Comparison of ENCODE assay signal across 8 mouse cellular contexts in the genomic region with DNA sequence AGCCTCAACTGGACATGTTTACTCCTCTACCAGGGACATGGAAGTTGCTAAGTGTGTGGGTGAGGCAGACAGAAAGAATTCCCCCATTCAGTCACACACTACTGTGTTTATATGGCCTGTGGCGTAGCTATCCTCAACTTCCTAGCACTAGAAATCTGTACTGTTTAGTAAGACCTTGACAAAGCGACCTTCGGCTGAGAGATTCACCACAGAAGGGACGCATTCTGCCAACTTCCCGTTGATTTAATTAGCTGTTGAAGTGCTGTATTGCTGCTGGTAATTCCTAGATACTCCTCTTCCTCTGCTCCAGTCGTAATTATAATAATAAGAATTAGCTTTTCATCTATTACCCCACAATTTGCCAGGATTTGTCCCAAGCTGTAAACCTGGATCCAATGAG. TPM values are rescaled to one million over a fixed set of nuclear protein-coding genes. Genes with fewer than 3 reads are reported as not detected.
A peak's percentile ranks its signal among the peaks of the same experiment; 100 is the strongest.
DNase-seq lines count a peak whose midpoint lies in the region; ATAC-seq and TF ChIP-seq lines count a peak whose summit lies in the region.

No protein-coding gene starts in this region.

- TF ChIP-seq POLR2A in embryonic fibroblast, embryonic 13.5 days (IDR thresholded peaks at IDR 0.05; ENCODE audit: low read depth, low read length), result no peak

- TF ChIP-seq CTCF in layer of hippocampus, adult 2 months (conservative IDR thresholded peaks at IDR 0.05), result no peak
- TF ChIP-seq CTCF in embryonic fibroblast, embryonic 13.5 days (IDR thresholded peaks at IDR 0.05; ENCODE audit: borderline replicate concordance, insufficient read depth, low read length), result no peak

- peaks cover 12% of the 10 kb centered on the region for H3K27me3 ChIP-seq in limb, embryonic 10.5 days (ENCODE audit: low read depth, poor library complexity, severe bottlenecking)
- H3K27me3 ChIP-seq in neural tube, embryonic 13.5 days, result no peaks in the 10 kb centered on the region

- H3K9ac ChIP-seq in neural tube, embryonic 13.5 days, result peak overlapping the region; percentile 92

- H3K4me1 ChIP-seq in embryonic fibroblast, embryonic 13.5 days (ENCODE audit: control insufficient read depth, insufficient read depth, low read length), result peaks cover 5% of the 10 kb centered on the region; the same call in 1 of the 2 replicates
- H3K4me1 ChIP-seq in limb, embryonic 10.5 days, result peaks cover 83% of the 10 kb centered on the region
- H3K4me1 ChIP-seq in neural tube, embryonic 13.5 days (replicated peaks), result peaks cover 90% of the 10 kb centered on the region

- H3K9me3 ChIP-seq in limb, embryonic 10.5 days (replicated peaks), result no peaks in the 10 kb centered on the region
- no peaks in the 10 kb centered on the region for H3K9me3 ChIP-seq in neural tube, embryonic 13.5 days

- H3K4me3 ChIP-seq in layer of hippocampus, adult 2 months, result peak overlapping the region; percentile 91
- H3K4me3 ChIP-seq in embryonic fibroblast, embryonic 13.5 days (ENCODE audit: insufficient read depth, low read length), result peak overlapping the region; percentile 71
- peak overlapping the region; percentile 91 for H3K4me3 ChIP-seq in limb, embryonic 10.5 days
- peak overlapping the region; percentile 79 for H3K4me3 ChIP-seq in neural tube, embryonic 13.5 days

- peak overlapping the region; percentile 98 for H3K27ac ChIP-seq in layer of hippocampus, adult 2 months
- H3K27ac ChIP-seq in embryonic fibroblast, embryonic 13.5 days (ENCODE audit: insufficient read depth, low read length), result peak overlapping the region; percentile 14; the same call in 1 of the 2 replicates
- H3K27ac ChIP-seq in limb, embryonic 10.5 days, result peak overlapping the region; percentile 62
- H3K27ac ChIP-seq in neural tube, embryonic 13.5 days (replicated peaks), result 0 out of 2 replicates have a peak overlapping the region, but pooled peaks have one; percentile 10

- 57% methylated on average over 6 of the region's 6 CpGs for WGBS in limb, embryonic 10.5 days
- WGBS in neural tube, embryonic 13.5 days, result 20% methylated on average over 6 of the region's 6 CpGs

- peaks cover 40% of the 10 kb centered on the region for H3K36me3 ChIP-seq in limb, embryonic 10.5 days
- H3K36me3 ChIP-seq in neural tube, embryonic 13.5 days, result peaks cover 3% of the 10 kb centered on the region; the same call in 1 of the 2 replicates

- peak overlapping the region; percentile 77 for H3K4me2 ChIP-seq in neural tube, embryonic 13.5 days

- DNase-seq in layer of hippocampus, adult 2 months (ENCODE audit: low spot score in 2 of 2), result no peak
- no peak for DNase-seq in layer of hippocampus, postnatal 25 days (ENCODE audit: extremely low spot score in 1 of 2, low spot score in 1 of 2)
- DNase-seq in limb, embryonic 10.5 days (ENCODE audit: low spot score), result no peak
- DNase-seq in cerebellum, postnatal 10 days, result no peak
- no peak for DNase-seq in cerebellum, adult 9-10 months
- no peak for DNase-seq in MN1 (ENCODE audit: low spot score)

- no peak for ATAC-seq in neural tube, embryonic 13.5 days (ENCODE audit: low read depth)

RNA-seq across cellular contexts. Expression of a gene that starts 5.4 kb away (rescaled TPM):
- total RNA-seq in layer of hippocampus, adult 2 months (2021), result 10 to 100 TPM; 74.3 to 74.9 TPM
- 10 to 100 TPM; 60.7 to 69.3 TPM for total RNA-seq in layer of hippocampus, postnatal 25 days (2021)
- polyA plus RNA-seq in embryonic fibroblast, embryonic 13.5 days (2011; ENCODE audit: insufficient read length, low read depth, missing spikeins), result 9.9 and 13.9 TPM in 2 replicates
- 5.8 and 9.7 TPM in 2 replicates for polyA plus RNA-seq in limb, embryonic 10.5 days (2016; fragmentation: Nextera tagmentation; extraction: Ambion mirVana)
- polyA plus RNA-seq in neural tube, embryonic 13.5 days (2015; fragmentation: Nextera tagmentation; extraction: Ambion mirVana), result 5.6 and 6.6 TPM in 2 replicates

Comparison
In these comparisons a context has a peak if more than half of its experiments do, and no peak if none do; other contexts are left out.
1. H3K27ac ChIP-seq: peak in every context shown above with its lines; median percentile 98 in layer of hippocampus, adult 2 months; 62 in limb, embryonic 10.5 days; 14 in embryonic fibroblast, embryonic 13.5 days; 10 in neural tube, embryonic 13.5 days.